Mouse (Mus musculus): Measurements from ENCODE around the gene Hsd17b7. TPM values are rescaled to one million over a fixed set of nuclear protein-coding genes. Genes with fewer than 3 reads are reported as not detected.

The Hsd17b7 gene
- polyA plus RNA-seq, 1 experiment from 2014 or later: 15.6 TPM

DNA sequence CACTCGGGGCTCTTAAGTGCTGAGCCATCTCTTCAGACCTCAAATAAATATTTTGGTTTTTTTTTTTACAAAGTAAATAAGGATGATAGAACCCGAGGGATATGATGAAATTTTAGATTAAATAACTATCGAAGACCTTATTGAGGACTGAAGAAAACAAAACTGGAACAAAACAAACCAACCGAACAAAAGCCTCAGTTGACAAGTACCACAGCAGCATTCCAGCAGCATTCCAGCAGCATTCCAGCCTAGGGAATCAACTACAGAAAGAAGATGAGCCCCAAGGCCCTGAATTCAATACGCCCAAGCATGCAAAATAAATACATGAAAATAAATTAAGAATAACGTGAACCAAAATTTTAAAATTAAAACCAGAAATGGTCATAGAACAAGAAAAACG is 19.1 kb downstream of the Hsd17b7 start:
- no peak overlapping the region for H3K9ac ChIP-seq (ENCODE audit: low read length)
- peaks cover 2% of the 10 kb centered on the region; the same call in 1 of the 2 replicates for H3K36me3 ChIP-seq (ENCODE audit: control insufficient read depth, insufficient read depth, low read length)
- H3K27ac ChIP-seq (ENCODE audit: low read length): no peak overlapping the region
- no peaks in the 10 kb centered on the region for H3K27me3 ChIP-seq (ENCODE audit: control insufficient read depth, insufficient read depth, low read length)
- H3K4me3 ChIP-seq (replicated peaks; ENCODE audit: low read length): no peak overlapping the region
- no peak overlapping the region for H3K4me2 ChIP-seq (ENCODE audit: low read depth, low read length)
- no peak for ATAC-seq (ENCODE audit: insufficient read depth, low FRiP score)
- no peaks in the 10 kb centered on the region for H3K9me3 ChIP-seq (replicated peaks; ENCODE audit: control insufficient read depth, low read length)
- WGBS: 55% methylated on average over 7 of the region's 7 CpGs
- no peaks in the 10 kb centered on the region; the same call in 1 of the 2 replicates for H3K4me1 ChIP-seq (ENCODE audit: control insufficient read depth, insufficient read depth, low read length)

DNA sequence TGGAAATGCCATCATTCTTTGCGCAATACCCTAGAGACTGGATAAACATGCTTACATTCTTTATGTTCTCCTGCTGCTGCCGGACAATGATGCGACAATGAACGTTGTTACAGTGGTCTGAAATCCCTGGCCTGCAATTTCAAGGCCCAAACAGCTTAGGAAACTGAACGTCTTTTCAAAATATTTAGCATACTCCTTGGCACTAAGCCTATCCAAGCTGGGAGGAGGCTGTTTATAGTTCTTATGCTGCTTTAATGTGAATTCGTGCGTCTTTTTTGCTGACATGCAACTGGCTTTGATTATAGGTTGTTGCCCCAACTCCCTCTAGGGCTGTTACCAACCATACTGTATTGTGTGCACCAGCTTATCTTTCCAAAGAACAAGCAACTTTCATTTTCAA is 20.2 kb downstream of the Hsd17b7 start:
- Histone ChIP-seq H3K4me3 (replicated peaks; ENCODE audit: low read length) (no peak overlapping the region), H3K9ac (ENCODE audit: low read length) (no peak overlapping the region), H3K36me3 (ENCODE audit: control insufficient read depth, insufficient read depth, low read length) (no peaks in the 10 kb centered on the region), H3K4me1 (ENCODE audit: control insufficient read depth, insufficient read depth, low read length) (no peaks in the 10 kb centered on the region; the same call in 1 of the 2 replicates), H3K4me2 (ENCODE audit: low read depth, low read length) (no peak overlapping the region), H3K27ac (ENCODE audit: low read length) (no peak overlapping the region), H3K27me3 (ENCODE audit: control insufficient read depth, insufficient read depth, low read length) (no peaks in the 10 kb centered on the region), H3K9me3 (replicated peaks; ENCODE audit: control insufficient read depth, low read length) (no peaks in the 10 kb centered on the region)
- WGBS: 60% methylated on average over 7 of the region's 7 CpGs
- no peak for ATAC-seq (ENCODE audit: insufficient read depth, low FRiP score)

DNA sequence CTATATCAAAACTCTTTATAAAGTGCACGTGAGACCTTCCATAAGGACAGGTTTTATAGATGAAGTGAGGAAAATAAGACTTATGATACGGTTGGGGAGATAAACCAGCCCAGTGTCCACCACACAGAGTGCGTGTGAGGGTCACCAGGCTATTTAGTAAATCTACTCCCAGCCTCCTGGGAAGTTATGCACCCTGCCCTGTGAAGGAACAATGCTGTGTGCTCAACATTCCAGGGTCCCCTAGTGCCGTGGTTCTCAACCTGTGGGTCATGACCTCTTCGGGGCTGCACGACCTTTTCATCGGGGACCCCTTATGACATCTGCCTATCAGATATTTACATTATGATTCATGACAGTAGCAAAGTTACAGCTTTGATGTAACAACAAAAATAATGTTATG is 20.8 kb downstream of the Hsd17b7 start:
- Histone ChIP-seq H3K4me1 (ENCODE audit: control insufficient read depth, insufficient read depth, low read length) (no peaks in the 10 kb centered on the region; the same call in 1 of the 2 replicates), H3K9ac (ENCODE audit: low read length) (no peak overlapping the region), H3K27me3 (ENCODE audit: control insufficient read depth, insufficient read depth, low read length) (no peaks in the 10 kb centered on the region), H3K36me3 (ENCODE audit: control insufficient read depth, insufficient read depth, low read length) (no peaks in the 10 kb centered on the region), H3K4me2 (ENCODE audit: low read depth, low read length) (no peak overlapping the region), H3K4me3 (replicated peaks; ENCODE audit: low read length) (no peak overlapping the region), H3K9me3 (replicated peaks; ENCODE audit: control insufficient read depth, low read length) (no peaks in the 10 kb centered on the region), H3K27ac (ENCODE audit: low read length) (no peak overlapping the region)
- ATAC-seq (ENCODE audit: insufficient read depth, low FRiP score): no peak
- 60% methylated on average over 7 of the region's 7 CpGs for WGBS

DNA sequence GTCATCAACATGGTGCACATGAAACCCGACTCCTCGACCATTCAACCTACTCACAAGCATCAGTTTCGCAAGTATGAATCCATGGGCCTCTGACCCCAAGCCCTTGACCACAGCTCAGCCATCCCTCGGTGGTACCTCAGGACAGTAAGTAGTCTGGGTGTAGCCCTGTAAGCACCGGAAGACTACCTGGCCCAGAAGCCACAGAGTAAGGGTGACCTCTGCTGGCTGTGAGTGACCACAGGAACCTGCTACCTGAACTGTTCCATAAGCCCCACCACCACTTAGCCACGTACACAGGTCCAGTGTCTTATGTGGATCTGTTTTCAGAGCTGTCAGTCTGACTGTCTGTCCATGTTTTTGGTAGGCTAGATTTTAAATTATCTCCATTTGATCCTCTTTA is 21.4 kb downstream of the Hsd17b7 start:
- no peak overlapping the region for H3K9ac ChIP-seq (ENCODE audit: low read length)
- no peaks in the 10 kb centered on the region for H3K36me3 ChIP-seq (ENCODE audit: control insufficient read depth, insufficient read depth, low read length)
- no peaks in the 10 kb centered on the region; the same call in 1 of the 2 replicates for H3K4me1 ChIP-seq (ENCODE audit: control insufficient read depth, insufficient read depth, low read length)
- H3K27ac ChIP-seq (ENCODE audit: low read length): no peak overlapping the region
- WGBS: 76% methylated on average over 6 of the region's 6 CpGs
- ATAC-seq (ENCODE audit: insufficient read depth, low FRiP score): no peak
- H3K9me3 ChIP-seq (replicated peaks; ENCODE audit: control insufficient read depth, low read length): no peaks in the 10 kb centered on the region
- H3K4me2 ChIP-seq (ENCODE audit: low read depth, low read length): no peak overlapping the region
- H3K27me3 ChIP-seq (ENCODE audit: control insufficient read depth, insufficient read depth, low read length): no peaks in the 10 kb centered on the region
- H3K4me3 ChIP-seq (replicated peaks; ENCODE audit: low read length): no peak overlapping the region

DNA sequence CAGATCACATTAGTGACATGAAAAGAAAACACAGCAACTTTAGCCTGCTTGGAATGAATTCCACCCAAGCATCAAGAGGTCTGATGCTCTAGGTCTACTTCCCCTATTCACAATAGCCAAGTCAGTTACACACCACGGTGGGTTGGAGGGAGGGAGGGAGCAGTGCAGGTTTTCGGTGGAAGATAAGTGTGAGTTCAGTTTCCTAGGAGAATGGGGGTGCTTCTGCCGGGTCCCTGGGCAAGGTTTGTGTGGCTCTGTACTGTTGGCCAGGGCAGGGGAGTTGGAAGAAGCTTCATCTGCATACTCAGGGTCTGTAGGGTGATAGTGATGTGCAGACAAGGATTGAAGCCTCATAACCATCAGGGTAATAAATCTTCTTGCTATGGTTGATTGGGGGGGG is 23.0 kb downstream of the Hsd17b7 start:
- Histone ChIP-seq H3K4me1 (ENCODE audit: control insufficient read depth, insufficient read depth, low read length) (no peaks in the 10 kb centered on the region; the same call in 1 of the 2 replicates), H3K4me3 (replicated peaks; ENCODE audit: low read length) (no peak overlapping the region), H3K9me3 (replicated peaks; ENCODE audit: control insufficient read depth, low read length) (no peaks in the 10 kb centered on the region), H3K27ac (ENCODE audit: low read length) (no peak overlapping the region), H3K36me3 (ENCODE audit: control insufficient read depth, insufficient read depth, low read length) (no peaks in the 10 kb centered on the region), H3K4me2 (ENCODE audit: low read depth, low read length) (no peak overlapping the region), H3K27me3 (ENCODE audit: control insufficient read depth, insufficient read depth, low read length) (no peaks in the 10 kb centered on the region), H3K9ac (ENCODE audit: low read length) (no peak overlapping the region)
- WGBS: 84% methylated on average over 3 of the region's 3 CpGs
- ATAC-seq (ENCODE audit: insufficient read depth, low FRiP score): no peak

DNA sequence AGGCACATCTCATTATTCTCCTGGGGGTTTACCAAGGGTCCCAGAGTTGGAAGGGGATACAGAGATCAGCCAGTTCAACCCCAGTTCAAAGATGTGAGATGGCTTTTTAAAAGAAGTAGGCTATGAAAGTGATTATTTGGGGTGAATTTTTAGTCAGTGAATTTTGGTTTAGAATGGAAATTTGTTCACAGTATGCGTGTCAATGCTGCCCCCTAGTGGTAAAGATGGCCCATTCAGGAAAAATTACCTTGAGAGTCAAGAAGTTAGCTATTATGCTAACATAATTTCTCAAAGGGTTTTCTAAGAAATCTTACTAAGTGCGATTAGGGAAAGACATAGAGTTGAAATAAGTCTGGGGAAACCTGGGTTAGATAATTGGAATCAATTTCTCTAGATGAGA is 29.7 kb downstream of the Hsd17b7 start:
- no peaks in the 10 kb centered on the region for H3K36me3 ChIP-seq (ENCODE audit: control insufficient read depth, insufficient read depth, low read length)
- no peak overlapping the region for H3K4me3 ChIP-seq (replicated peaks; ENCODE audit: low read length)
- H3K4me1 ChIP-seq (ENCODE audit: control insufficient read depth, insufficient read depth, low read length): no peaks in the 10 kb centered on the region
- no peaks in the 10 kb centered on the region for H3K27me3 ChIP-seq (ENCODE audit: control insufficient read depth, insufficient read depth, low read length)
- H3K9ac ChIP-seq (ENCODE audit: low read length): no peak overlapping the region
- H3K4me2 ChIP-seq (ENCODE audit: low read depth, low read length): no peak overlapping the region
- WGBS: 12% methylated on average over 2 of the region's 2 CpGs
- no peak overlapping the region for H3K27ac ChIP-seq (ENCODE audit: low read length)
- H3K9me3 ChIP-seq (replicated peaks; ENCODE audit: control insufficient read depth, low read length): no peaks in the 10 kb centered on the region
- ATAC-seq (ENCODE audit: insufficient read depth, low FRiP score): no peak

DNA sequence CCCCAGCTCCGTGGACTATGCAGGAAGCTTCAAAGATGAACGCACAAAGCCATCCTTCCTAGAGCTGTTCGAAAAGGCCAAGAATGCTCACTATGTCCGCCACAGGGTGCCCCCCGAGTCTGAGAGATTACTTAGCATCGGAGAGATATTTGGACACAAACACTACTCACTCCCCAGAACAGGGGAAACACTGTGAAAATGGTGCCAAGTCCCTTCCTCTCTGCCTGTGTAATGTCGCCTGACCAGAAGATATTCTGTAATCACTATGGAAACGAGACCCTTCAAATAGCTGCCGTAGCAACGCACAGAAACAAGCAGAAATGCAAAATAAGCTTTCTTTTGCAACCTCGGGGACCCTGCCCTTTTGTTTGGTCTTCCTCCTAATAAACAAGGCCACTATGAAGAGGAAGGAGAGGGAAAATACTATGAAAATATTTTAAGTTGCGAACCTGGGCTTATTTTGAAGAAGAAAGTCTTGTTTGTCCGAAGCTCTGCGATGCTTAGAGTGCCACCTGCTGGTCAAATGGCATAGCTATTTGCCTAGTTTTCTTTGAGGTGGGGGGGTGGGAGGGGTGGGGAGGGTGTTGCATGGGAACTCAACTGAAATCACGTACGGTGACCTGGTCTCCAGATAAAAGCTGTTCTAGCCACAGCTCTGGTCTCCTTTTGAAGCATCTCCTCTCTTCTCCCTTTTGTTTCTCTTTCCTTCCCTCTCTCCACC is 34.9 kb downstream of the Hsd17b7 start:
- H3K36me3 ChIP-seq (ENCODE audit: control insufficient read depth, insufficient read depth, low read length): no peaks in the 10 kb centered on the region
- H3K27me3 ChIP-seq (ENCODE audit: control insufficient read depth, insufficient read depth, low read length): peaks cover 3% of the 10 kb centered on the region; the same call in 1 of the 2 replicates
- no peak overlapping the region for H3K27ac ChIP-seq (ENCODE audit: low read length)
- H3K4me2 ChIP-seq (ENCODE audit: low read depth, low read length): peak overlapping the region; percentile 46
- H3K9me3 ChIP-seq (replicated peaks; ENCODE audit: control insufficient read depth, low read length): no peaks in the 10 kb centered on the region
- H3K4me1 ChIP-seq (ENCODE audit: control insufficient read depth, insufficient read depth, low read length): no peaks in the 10 kb centered on the region
- ATAC-seq (ENCODE audit: insufficient read depth, low FRiP score): no peak
- H3K9ac ChIP-seq (ENCODE audit: low read length): peak overlapping the region; percentile 60
- no peak overlapping the region; the same call in 1 of the 2 replicates for H3K4me3 ChIP-seq (replicated peaks; ENCODE audit: low read length)
- WGBS: 44% methylated on average over 16 of the region's 16 CpGs

DNA sequence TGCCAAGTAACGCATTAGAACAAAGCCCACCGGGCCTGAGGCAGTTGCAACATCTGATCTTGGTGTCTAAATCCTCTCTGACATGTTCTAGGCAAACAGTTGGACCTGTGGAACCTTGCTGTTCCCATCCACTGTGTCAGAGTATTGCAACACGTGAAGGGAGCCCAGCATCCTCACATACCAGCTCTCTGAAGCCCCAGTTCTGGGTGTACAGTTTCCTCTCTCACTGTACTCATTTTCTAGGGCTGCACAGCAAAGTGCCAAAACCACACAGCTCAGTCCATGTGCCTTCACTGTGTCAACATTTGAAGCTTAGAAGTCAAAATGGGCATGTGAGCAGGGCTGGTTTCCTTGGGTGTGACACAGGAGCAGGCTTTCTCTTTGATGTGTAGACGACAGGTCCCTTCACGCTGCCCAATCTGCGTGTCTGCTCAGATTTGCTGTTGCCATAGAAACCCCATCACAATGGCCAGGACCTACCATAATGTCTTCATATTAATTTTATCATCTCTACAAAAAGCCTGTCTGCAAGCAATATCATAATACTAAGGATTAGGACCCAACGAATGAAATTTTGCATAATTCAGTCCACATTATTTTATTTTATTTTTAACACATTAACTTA is 36.8 kb downstream of the Hsd17b7 start:
- Histone ChIP-seq H3K4me1 (ENCODE audit: control insufficient read depth, insufficient read depth, low read length) (peaks cover 12% of the 10 kb centered on the region), H3K9ac (ENCODE audit: low read length) (no peak overlapping the region), H3K27me3 (ENCODE audit: control insufficient read depth, insufficient read depth, low read length) (peaks cover 3% of the 10 kb centered on the region; the same call in 1 of the 2 replicates), H3K36me3 (ENCODE audit: control insufficient read depth, insufficient read depth, low read length) (no peaks in the 10 kb centered on the region), H3K4me3 (replicated peaks; ENCODE audit: low read length) (no peak overlapping the region), H3K9me3 (replicated peaks; ENCODE audit: control insufficient read depth, low read length) (no peaks in the 10 kb centered on the region), H3K4me2 (ENCODE audit: low read depth, low read length) (no peak overlapping the region), H3K27ac (ENCODE audit: low read length) (no peak overlapping the region)
- no peak for ATAC-seq (ENCODE audit: insufficient read depth, low FRiP score)
- WGBS: 63% methylated on average over 7 of the region's 7 CpGs

DNA sequence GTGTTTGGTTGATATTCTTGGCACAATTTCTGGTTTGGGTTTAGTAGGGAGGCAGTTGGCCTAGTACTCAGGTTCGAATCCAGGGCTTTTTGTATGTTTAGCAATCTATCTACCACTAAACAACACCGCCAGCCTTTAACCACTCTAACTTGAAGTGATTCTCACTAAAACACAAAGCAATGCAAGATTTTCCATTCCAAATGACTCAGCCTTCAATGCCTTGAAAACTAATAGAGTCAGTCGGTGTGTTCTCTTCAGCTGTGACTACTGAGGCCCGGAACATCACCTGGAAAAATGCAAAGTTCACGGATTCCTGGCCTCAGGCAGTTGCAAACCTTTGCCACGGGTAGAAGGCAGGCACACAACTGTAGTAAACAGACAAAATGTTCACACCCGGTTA is 37.3 kb downstream of the Hsd17b7 start:
- Histone ChIP-seq H3K9me3 (replicated peaks; ENCODE audit: control insufficient read depth, low read length) (no peaks in the 10 kb centered on the region), H3K27me3 (ENCODE audit: control insufficient read depth, insufficient read depth, low read length) (peaks cover 3% of the 10 kb centered on the region; the same call in 1 of the 2 replicates), H3K4me1 (ENCODE audit: control insufficient read depth, insufficient read depth, low read length) (peaks cover 12% of the 10 kb centered on the region), H3K36me3 (ENCODE audit: control insufficient read depth, insufficient read depth, low read length) (no peaks in the 10 kb centered on the region), H3K4me3 (replicated peaks; ENCODE audit: low read length) (no peak overlapping the region), H3K9ac (ENCODE audit: low read length) (no peak overlapping the region), H3K4me2 (ENCODE audit: low read depth, low read length) (no peak overlapping the region), H3K27ac (ENCODE audit: low read length) (no peak overlapping the region)
- WGBS: 74% methylated on average over 7 of the region's 7 CpGs
- no peak for ATAC-seq (ENCODE audit: insufficient read depth, low FRiP score)
